Mouse (Mus musculus) cerebellum, adult 2 months (tissue): ENCODE measurements at regions not wholly inside any gene's neighbourhood (a gene's known extent, or its start where the extent isn't known, plus 50 kb on each side); places are given as distances from the start of the nearest gene placed in this dataset.

Experiments used
- CTCF ChIP-seq: fragments of 200-500 bp; IDR thresholded peaks from 2 replicates; pipeline ENCODE4 v1.5.1; 2011; ENCODE audit warnings: low read depth, mild to moderate bottlenecking, control low read depth, low read length, moderate library complexity, borderline replicate concordance; ENCODE audit not compliant: insufficient read depth
- POLR2A ChIP-seq: fragments of 200-500 bp; IDR thresholded peaks from 2 replicates; pipeline ENCODE4 v1.6.1; 2011; ENCODE audit warnings: low read length, control low read depth, borderline replicate concordance; ENCODE audit not compliant: insufficient read depth

GRCm38 (mm10) chr6:99796390-99796789 is 70.2 kb upstream of the Prok2 start:
- TF ChIP-seq POLR2A = no peak
- no peak for TF ChIP-seq CTCF
